Mouse (Mus musculus) neural tube, embryonic 11.5 days (tissue): Measurements from ENCODE around the gene Pdlim7. TPM values are rescaled to one million over a fixed set of nuclear protein-coding genes. Genes with fewer than 3 reads are reported as not detected.

ENCODE experiments used
- ATAC-seq: fragments of 200-750 bp; cut with Nextera tagmentation; 2 replicates; pipeline ENCODE4 v1.8.0; 2017; ENCODE audit warnings: moderate number of reproducible peaks, mild to moderate bottlenecking, moderate TSS enrichment, moderate library complexity; ENCODE audit not compliant: insufficient read depth, low FRiP score, low TSS enrichment
- DNase-seq: peaks from one replicate; pipeline ENCODE4 v3.0.0-alpha.2; 2015; ENCODE audit warnings: low spot score
- H3K27ac ChIP-seq: fragments of 300-500 bp; sonication (generic); 2 replicates; pipeline ENCODE4 v1.5.1; 2014; ENCODE audit warnings: low read depth, mild to moderate bottlenecking, low read length
- H3K27me3 ChIP-seq: fragments of 300-500 bp; sonication (generic); 2 replicates; pipeline ENCODE4 v1.6.1; 2014; ENCODE audit warnings: mild to moderate bottlenecking, low read length, mixed read lengths; ENCODE audit not compliant: control insufficient read depth, insufficient read depth
- H3K36me3 ChIP-seq: fragments of 300-500 bp; sonication (generic); 2 replicates; pipeline ENCODE4 v1.6.1; 2014; ENCODE audit warnings: mild to moderate bottlenecking, low read length, moderate library complexity, mixed read lengths; ENCODE audit not compliant: control insufficient read depth, insufficient read depth
- H3K4me1 ChIP-seq: fragments of 300-500 bp; sonication (generic); 2 replicates; pipeline ENCODE4 v1.6.1; 2014; ENCODE audit warnings: low read length, mixed read lengths; ENCODE audit not compliant: control insufficient read depth, insufficient read depth
- H3K4me2 ChIP-seq: fragments of 300-500 bp; sonication (generic); 2 replicates; pipeline ENCODE4 v1.6.1; 2014; ENCODE audit warnings: low read depth, mild to moderate bottlenecking, moderate library complexity
- H3K4me3 ChIP-seq: fragments of 300-500 bp; sonication (generic); 2 replicates; pipeline ENCODE4 v1.5.1; 2014; ENCODE audit warnings: low read depth, low read length
- H3K9ac ChIP-seq: fragments of 300-500 bp; sonication (generic); 2 replicates; pipeline ENCODE4 v1.6.1; 2014; ENCODE audit warnings: mild to moderate bottlenecking, low read length
- H3K9me3 ChIP-seq: fragments of 300-500 bp; sonication (generic); 2 replicates; pipeline ENCODE4 v1.6.1; 2016; ENCODE audit warnings: low read length; ENCODE audit not compliant: control insufficient read depth
- WGBS: fragments of 180-500 bp; shearing (Covaris S2); extraction: QIAGEN DNeasy Blood & Tissue Kit; methylation state at CpG from one replicate; pipeline ENCODE4 v1.1.7; 2014; 5-methylcytosine and 5-hydroxymethylcytosine counted together
- polyA plus RNA-seq: library from polyadenylated mRNA; unstranded; fragments of >200 nt; fragmentation: Nextera tagmentation; extraction: Ambion mirVana; gene quantifications from 2 replicates; pipeline ENCODE4 v1.2.1, GENCODE M21; 2014

Pdlim7 gene
- polyA plus RNA-seq, 1 experiment from 2014 or later: 172 TPM

DNA sequence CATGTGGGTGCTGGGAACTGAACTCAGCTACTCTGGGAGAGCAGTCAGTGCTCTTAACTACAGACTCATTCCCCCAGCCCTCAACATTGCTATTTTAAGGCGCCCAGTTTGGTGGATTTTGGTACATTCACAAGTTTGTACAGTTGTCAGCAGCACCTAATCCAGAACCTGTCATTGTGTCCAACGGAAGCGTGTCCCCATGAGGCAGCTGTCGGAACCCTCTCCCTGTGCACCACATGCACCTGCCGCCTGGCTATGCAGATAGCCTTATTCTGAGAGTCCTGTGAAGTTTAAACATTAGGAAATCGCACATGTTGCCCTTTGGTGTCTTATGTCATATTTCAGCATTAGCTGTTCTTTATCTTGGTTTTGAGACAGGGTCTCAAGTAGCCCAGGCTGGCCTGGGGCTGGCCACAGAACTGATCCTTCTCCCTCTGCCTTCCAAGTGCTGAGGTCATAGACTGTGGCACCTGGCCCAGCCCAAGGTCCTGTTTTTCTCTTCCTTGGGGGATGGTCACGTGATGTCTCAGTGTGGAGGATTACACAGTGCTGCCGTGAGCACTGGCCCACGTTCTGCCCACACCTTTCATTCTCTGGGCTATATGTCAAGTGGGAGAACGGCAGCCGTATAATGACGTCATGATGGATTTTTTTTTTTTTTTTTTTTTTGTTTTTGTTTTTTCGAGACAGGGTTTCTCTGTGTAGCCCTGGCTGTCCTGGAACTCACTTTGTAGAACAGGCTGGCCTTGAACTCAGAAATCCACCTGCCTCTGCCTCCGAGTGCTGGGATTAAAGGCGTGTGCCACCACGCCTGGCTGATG, 12.5 kb upstream of the Pdlim7 start:
- peaks cover 3% of the 10 kb centered on the region; the same call in 1 of the 2 replicates for H3K36me3 ChIP-seq
- H3K27me3 ChIP-seq: no peaks in the 10 kb centered on the region
- H3K4me3 ChIP-seq: no peak overlapping the region
- no peaks in the 10 kb centered on the region for H3K4me1 ChIP-seq
- ATAC-seq (no peak), DNase-seq (no peak)
- H3K9ac ChIP-seq: no peak overlapping the region
- no peak overlapping the region for H3K27ac ChIP-seq
- H3K9me3 ChIP-seq: no peaks in the 10 kb centered on the region
- no peak overlapping the region for H3K4me2 ChIP-seq
- 83% methylated on average over 15 of the region's 16 CpGs for WGBS

DNA sequence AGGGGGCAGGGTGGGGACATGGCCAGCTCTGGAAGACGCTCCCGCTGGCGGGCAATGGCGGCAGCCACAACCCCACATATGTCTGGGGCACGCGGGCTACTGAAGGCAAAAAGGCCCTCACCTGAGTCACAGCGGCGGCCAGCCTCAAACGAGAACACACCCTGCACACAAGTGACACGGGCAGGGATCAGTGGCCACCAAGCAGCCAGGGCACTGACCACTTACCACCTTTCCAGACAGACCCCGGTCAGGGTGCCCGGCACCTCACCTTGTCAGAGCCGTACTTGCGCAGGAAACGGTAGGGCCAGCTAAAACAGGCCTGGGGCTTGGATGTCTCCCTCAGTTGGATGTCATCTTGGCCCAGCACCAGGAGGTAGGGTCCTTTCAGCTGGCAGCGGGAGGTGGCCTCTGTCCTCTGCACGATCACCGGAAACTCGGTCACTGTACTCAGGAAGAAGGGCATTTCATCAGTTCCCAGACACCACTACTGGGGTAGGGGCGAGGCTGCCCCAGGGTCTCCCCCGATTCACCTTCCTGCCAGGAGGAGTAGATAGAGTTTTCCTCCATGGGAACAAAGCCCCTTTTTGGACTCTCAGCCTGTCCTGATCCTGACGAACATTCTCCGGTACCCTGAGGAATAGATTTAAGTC, 10.6 kb upstream of the Pdlim7 start:
- Histone ChIP-seq H3K4me1 (no peaks in the 10 kb centered on the region), H3K9ac (no peak overlapping the region), H3K36me3 (no peaks in the 10 kb centered on the region), H3K27me3 (no peaks in the 10 kb centered on the region), H3K4me2 (no peak overlapping the region), H3K4me3 (no peak overlapping the region), H3K27ac (no peak overlapping the region), H3K9me3 (no peaks in the 10 kb centered on the region)
- WGBS: 93% methylated on average over 23 of the region's 23 CpGs
- no peak for ATAC-seq
- DNase-seq: no peak

DNA sequence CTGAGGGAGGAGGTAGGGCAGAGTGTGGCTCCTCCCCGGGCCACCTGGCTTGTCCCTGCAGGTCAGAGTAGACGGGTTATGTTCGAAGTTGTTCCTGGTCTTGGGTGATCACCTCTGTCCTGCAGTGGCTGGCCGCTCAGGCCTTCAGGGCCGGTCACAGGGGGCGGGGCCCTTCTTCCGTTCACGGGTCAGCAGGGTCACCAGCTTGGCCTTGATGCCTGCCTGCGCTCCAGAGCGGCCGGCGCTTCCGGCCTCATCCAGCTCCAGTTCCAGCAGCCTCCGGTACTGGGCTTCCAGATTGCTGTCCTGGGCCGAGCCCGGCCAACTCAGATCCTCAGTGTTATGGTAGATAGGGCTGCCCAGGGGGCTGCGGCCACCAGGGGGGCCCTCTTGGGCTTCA, 9.8 kb upstream of the Pdlim7 start:
- ATAC-seq (no peak), DNase-seq (no peak)
- Histone ChIP-seq H3K27ac (no peak overlapping the region), H3K9ac (no peak overlapping the region), H3K9me3 (no peaks in the 10 kb centered on the region), H3K4me1 (no peaks in the 10 kb centered on the region), H3K4me3 (no peak overlapping the region), H3K36me3 (no peaks in the 10 kb centered on the region), H3K4me2 (no peak overlapping the region), H3K27me3 (no peaks in the 10 kb centered on the region)
- 70% methylated on average over 17 of the region's 17 CpGs for WGBS

DNA sequence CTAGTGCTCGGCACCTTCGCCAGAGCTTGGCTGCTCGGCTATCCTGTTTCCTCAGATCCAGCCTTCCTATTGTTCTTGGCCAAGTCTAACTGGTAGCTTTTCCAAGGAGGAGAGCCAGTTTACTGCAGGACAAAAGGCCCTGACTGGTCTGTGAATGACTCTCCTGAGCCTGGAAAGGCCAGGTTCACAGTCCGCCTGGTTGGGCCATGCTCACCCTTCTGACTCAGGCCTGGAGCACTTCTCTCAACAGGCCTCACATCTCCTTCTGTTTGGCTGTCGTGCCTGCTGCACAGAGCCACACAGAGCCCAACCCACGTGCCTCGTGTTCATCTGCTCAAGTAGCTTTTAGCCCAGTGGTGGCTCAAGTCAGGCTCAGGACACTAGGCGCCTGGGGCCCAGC, 9.3 kb upstream of the Pdlim7 start:
- no peaks in the 10 kb centered on the region for H3K9me3 ChIP-seq
- no peak overlapping the region for H3K4me2 ChIP-seq
- no peaks in the 10 kb centered on the region for H3K27me3 ChIP-seq
- ATAC-seq (no peak), DNase-seq (no peak)
- H3K4me1 ChIP-seq: no peaks in the 10 kb centered on the region
- H3K4me3 ChIP-seq: no peak overlapping the region
- H3K27ac ChIP-seq: no peak overlapping the region
- no peaks in the 10 kb centered on the region for H3K36me3 ChIP-seq
- H3K9ac ChIP-seq: no peak overlapping the region
- WGBS: 62% methylated on average over 8 of the region's 8 CpGs

DNA sequence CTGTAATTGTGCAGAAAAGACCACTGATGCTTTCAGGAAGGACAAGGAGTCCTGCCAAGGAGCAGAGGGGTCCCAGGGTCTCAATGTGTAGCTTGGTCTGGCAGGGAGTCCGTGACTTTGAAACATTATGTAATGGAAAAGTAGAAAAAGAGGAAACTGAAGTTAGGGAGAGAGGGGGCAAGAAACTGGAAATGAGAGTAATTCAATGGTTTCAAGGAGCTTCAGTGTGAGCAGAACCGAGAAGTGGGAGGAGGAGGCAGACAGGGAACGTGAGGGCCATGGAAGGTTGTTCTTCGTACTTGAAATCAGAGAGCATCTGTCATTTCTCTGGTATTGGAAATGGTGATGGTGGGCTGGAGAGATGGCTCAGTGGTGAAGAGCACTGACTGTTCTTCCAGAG, 6.1 kb upstream of the Pdlim7 start:
- Histone ChIP-seq H3K36me3 (no peaks in the 10 kb centered on the region), H3K4me1 (no peaks in the 10 kb centered on the region), H3K27ac (no peak overlapping the region), H3K27me3 (no peaks in the 10 kb centered on the region), H3K9me3 (no peaks in the 10 kb centered on the region), H3K4me3 (no peak overlapping the region), H3K9ac (no peak overlapping the region), H3K4me2 (no peak overlapping the region)
- no peak for ATAC-seq
- no peak for DNase-seq
- 76% methylated on average over 4 of the region's 4 CpGs for WGBS

DNA sequence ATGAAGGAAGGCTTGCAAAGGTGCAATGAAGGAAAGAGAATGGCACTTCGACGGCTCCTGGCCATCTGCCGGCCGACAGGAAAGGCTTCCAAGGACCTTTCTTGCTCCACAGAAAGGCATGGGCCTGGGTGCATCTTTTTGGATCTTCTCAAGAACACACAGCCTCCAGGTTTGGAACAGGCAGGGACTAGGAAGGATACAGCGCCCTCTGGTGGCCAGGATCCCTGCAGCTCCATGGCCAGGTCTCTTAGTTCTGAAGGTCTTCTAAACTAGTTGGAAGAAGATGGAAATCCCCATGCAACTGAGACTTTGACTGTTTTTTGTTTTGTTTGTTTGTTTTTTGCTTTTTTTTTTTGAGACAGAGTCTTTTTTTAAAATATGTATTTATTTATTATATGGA, 3.5 kb upstream of the Pdlim7 start:
- 2% methylated on average over 5 of the region's 5 CpGs for WGBS
- H3K27ac ChIP-seq: no peak overlapping the region
- no peak for ATAC-seq

DNA sequence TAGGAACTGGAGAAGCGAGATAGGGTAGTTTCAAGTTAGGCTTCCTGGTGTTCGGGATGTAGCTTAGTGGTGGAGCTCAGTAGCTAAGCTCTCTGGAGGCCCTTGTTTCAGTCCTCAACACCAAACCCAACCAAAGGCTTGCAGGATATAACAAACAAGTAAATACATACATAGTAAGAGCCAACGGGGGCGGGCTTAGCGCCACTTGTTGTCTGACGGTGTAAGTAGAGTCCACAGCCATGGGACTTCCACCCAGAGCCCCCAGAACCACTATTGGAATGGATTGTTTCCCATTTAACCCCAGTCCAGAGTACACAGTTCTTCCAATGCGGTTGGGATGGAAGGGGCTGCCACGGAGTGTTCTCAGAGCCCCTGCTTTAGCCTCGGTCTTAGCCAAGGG, 352 bp upstream of the Pdlim7 start:
- Histone ChIP-seq H3K9ac (no peak overlapping the region), H3K27me3 (no peaks in the 10 kb centered on the region), H3K27ac (no peak overlapping the region), H3K4me1 (peaks cover 28% of the 10 kb centered on the region), H3K4me2 (no peak overlapping the region), H3K4me3 (no peak overlapping the region), H3K36me3 (peaks cover 3% of the 10 kb centered on the region; the same call in 1 of the 2 replicates), H3K9me3 (no peaks in the 10 kb centered on the region)
- DNase-seq: no peak
- no peak for ATAC-seq
- 35% methylated on average over 9 of the region's 9 CpGs for WGBS

More for the DNA sequence above, 3.5 kb upstream of the Pdlim7 start:
- no peak overlapping the region for H3K4me2 ChIP-seq
- H3K9me3 ChIP-seq: no peaks in the 10 kb centered on the region
- no peaks in the 10 kb centered on the region for H3K27me3 ChIP-seq
- peak; percentile 88 for DNase-seq
- H3K4me3 ChIP-seq: no peak overlapping the region
- H3K4me1 ChIP-seq: peaks cover 9% of the 10 kb centered on the region; the same call in 1 of the 2 replicates
- H3K9ac ChIP-seq: no peak overlapping the region
- H3K36me3 ChIP-seq: no peaks in the 10 kb centered on the region

DNA sequence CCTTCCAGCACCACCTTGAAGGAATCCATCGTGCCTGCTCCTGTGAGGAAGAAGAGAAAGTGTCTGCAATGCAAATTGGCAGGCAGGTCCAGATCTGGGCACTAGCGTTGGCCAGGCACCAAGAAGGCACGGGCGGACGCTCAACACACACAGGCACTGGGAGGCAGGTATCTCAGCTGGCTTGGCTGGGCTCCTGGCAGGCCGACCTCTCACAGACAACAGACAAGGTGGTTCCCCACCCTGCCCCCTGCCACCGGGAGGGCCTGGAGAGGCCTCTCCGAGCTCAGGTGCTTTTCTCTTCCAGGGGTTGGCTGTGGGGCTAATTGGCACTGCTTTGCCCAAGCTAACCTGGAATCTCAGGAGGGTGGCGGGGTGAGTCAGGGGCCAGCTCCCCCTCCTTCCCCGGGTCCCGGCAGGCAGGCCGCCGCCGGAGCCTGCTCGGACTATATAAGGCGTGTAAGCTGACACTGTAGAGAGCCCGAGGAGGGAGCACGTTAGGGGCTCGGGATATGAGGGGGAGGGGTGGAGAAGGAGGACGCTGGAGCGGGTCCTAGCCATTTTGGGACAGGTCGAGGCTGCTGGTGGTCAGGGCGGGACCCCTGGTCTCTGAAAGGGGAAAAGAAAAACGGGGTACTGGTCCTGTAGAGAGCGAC, 971 bp downstream of the Pdlim7 start:
- peaks cover 28% of the 10 kb centered on the region for H3K4me1 ChIP-seq
- H3K9me3 ChIP-seq: no peaks in the 10 kb centered on the region
- peak; percentile 76 for DNase-seq
- peaks cover 9% of the 10 kb centered on the region for H3K36me3 ChIP-seq
- H3K27ac ChIP-seq: peak overlapping the region; percentile 56
- peak overlapping the region; percentile 99 for H3K4me2 ChIP-seq
- H3K27me3 ChIP-seq: no peaks in the 10 kb centered on the region
- peak overlapping the region; percentile 90 for H3K9ac ChIP-seq
- peak overlapping the region; percentile 73 for H3K4me3 ChIP-seq
- peak; percentile 58 for ATAC-seq
- 1% methylated on average over 25 of the region's 25 CpGs for WGBS
